Mouse (Mus musculus): Measurements from ENCODE around the gene Wnk4. TPM values are rescaled to one million over a fixed set of nuclear protein-coding genes. Genes with fewer than 3 reads are reported as not detected.

The Wnk4 gene
- polyA plus RNA-seq, 1 experiment from 2014 or later = 2.2 TPM

- TF ChIP-seq CTCF (IDR thresholded peaks at IDR 0.05; ENCODE audit: low read depth) (no peak), EP300 (IDR thresholded peaks at IDR 0.05; ENCODE audit: low read depth) (no peak)
- H3K27ac ChIP-seq (ENCODE audit: low read depth) = no peak overlapping the region
Measured at GRCm38 (mm10) chr11:101311083-101311482, 50.7 kb downstream of the Wnk4 start.

GRCm38 (mm10) chr11:101312150-101312549 is 51.8 kb downstream of the Wnk4 start:
- H3K4me1 ChIP-seq (ENCODE audit: insufficient read depth) = peaks cover 18% of the 10 kb centered on the region
- no peaks in the 10 kb centered on the region for H3K27me3 ChIP-seq (ENCODE audit: insufficient read depth, low read length)
- H3K36me3 ChIP-seq (replicated peaks; ENCODE audit: insufficient read depth, low read length) = no peaks in the 10 kb centered on the region
- ATAC-seq (no peak), DNase-seq (no peak)
- WGBS (ENCODE audit: insufficient replicate concordance) = 44% methylated on average over 3 of the region's 3 CpGs
- H3K4me2 ChIP-seq (ENCODE audit: low read depth, low read length) = no peak overlapping the region
- no peaks in the 10 kb centered on the region for H3K9me3 ChIP-seq (ENCODE audit: low read length)
- no peak for TF ChIP-seq EP300 (IDR thresholded peaks at IDR 0.05; ENCODE audit: low read depth)
- TF ChIP-seq CTCF (IDR thresholded peaks at IDR 0.05; ENCODE audit: low read depth) = no peak
- no peak overlapping the region for H3K27ac ChIP-seq (ENCODE audit: low read depth)
- H3K4me3 ChIP-seq (ENCODE audit: low read depth, low read length) = no peak overlapping the region
- H3K9ac ChIP-seq (replicated peaks) = no peak overlapping the region

More at GRCm38 (mm10) chr11:101311083-101311482, 50.7 kb downstream of the Wnk4 start:
- H3K9me3 ChIP-seq (ENCODE audit: low read length) = no peaks in the 10 kb centered on the region
- peaks cover 15% of the 10 kb centered on the region; the same call in 1 of the 2 replicates for H3K4me1 ChIP-seq (ENCODE audit: insufficient read depth)
- no peak for ATAC-seq
- no peaks in the 10 kb centered on the region for H3K36me3 ChIP-seq (replicated peaks; ENCODE audit: insufficient read depth, low read length)
- DNase-seq = no peak
- H3K9ac ChIP-seq (replicated peaks) = no peak overlapping the region
- no peak overlapping the region for H3K4me3 ChIP-seq (ENCODE audit: low read depth, low read length)
- no peaks in the 10 kb centered on the region for H3K27me3 ChIP-seq (ENCODE audit: insufficient read depth, low read length)
- H3K4me2 ChIP-seq (ENCODE audit: low read depth, low read length) = no peak overlapping the region
- 73% methylated on average over 3 of the region's 3 CpGs for WGBS (ENCODE audit: insufficient replicate concordance)

GRCm38 (mm10) chr11:101314567-101314966 is 54.2 kb downstream of the Wnk4 start:
- Histone ChIP-seq H3K36me3 (replicated peaks; ENCODE audit: insufficient read depth, low read length) (peaks cover 20% of the 10 kb centered on the region), H3K27ac (ENCODE audit: low read depth) (peak overlapping the region; percentile 92; the same call in 1 of the 2 replicates), H3K4me3 (ENCODE audit: low read depth, low read length) (no peak overlapping the region), H3K9me3 (ENCODE audit: low read length) (no peaks in the 10 kb centered on the region), H3K4me2 (ENCODE audit: low read depth, low read length) (0 out of 2 replicates have a peak overlapping the region, but pooled peaks have one; percentile 85), H3K27me3 (ENCODE audit: insufficient read depth, low read length) (no peaks in the 10 kb centered on the region), H3K4me1 (ENCODE audit: insufficient read depth) (peaks cover 24% of the 10 kb centered on the region), H3K9ac (replicated peaks) (no peak overlapping the region)
- DNase-seq (no peak), ATAC-seq (no peak)
- 97% methylated on average over 1 of the region's 1 CpGs for WGBS (ENCODE audit: insufficient replicate concordance)
- TF ChIP-seq EP300 (IDR thresholded peaks at IDR 0.05; ENCODE audit: low read depth) = no peak
- peak; percentile 13; the same call in 1 of the 2 replicates for TF ChIP-seq CTCF (IDR thresholded peaks at IDR 0.05; ENCODE audit: low read depth)

- Histone ChIP-seq H3K27ac (ENCODE audit: low read depth) (peak overlapping the region; percentile 92), H3K9ac (replicated peaks) (peak overlapping the region; percentile 91), H3K9me3 (ENCODE audit: low read length) (no peaks in the 10 kb centered on the region), H3K27me3 (ENCODE audit: insufficient read depth, low read length) (no peaks in the 10 kb centered on the region), H3K4me2 (ENCODE audit: low read depth, low read length) (peak overlapping the region; percentile 85), H3K36me3 (replicated peaks; ENCODE audit: insufficient read depth, low read length) (peaks cover 26% of the 10 kb centered on the region), H3K4me1 (ENCODE audit: insufficient read depth) (peaks cover 24% of the 10 kb centered on the region), H3K4me3 (ENCODE audit: low read depth, low read length) (peak overlapping the region; percentile 79)
- WGBS (ENCODE audit: insufficient replicate concordance) = 66% methylated on average over 8 of the region's 8 CpGs
- TF ChIP-seq EP300 (IDR thresholded peaks at IDR 0.05; ENCODE audit: low read depth) (no peak), CTCF (IDR thresholded peaks at IDR 0.05; ENCODE audit: low read depth) (no peak)
- DNase-seq (no peak), ATAC-seq (no peak)
Measured at GRCm38 (mm10) chr11:101315082-101315650, 54.8 kb downstream of the Wnk4 start.

GRCm38 (mm10) chr11:101315665-101316500 is 55.5 kb downstream of the Wnk4 start, which contains the start of gene Psme3:
TSS of gene Psme3 (plus strand) at chr11:101316213.
- no peak for TF ChIP-seq CTCF (IDR thresholded peaks at IDR 0.05; ENCODE audit: low read depth)
- TF ChIP-seq EP300 (IDR thresholded peaks at IDR 0.05; ENCODE audit: low read depth) = peak; percentile 100
- H3K9me3 ChIP-seq (ENCODE audit: low read length) = no peaks in the 10 kb centered on the region
- peak within 1 kb of the TSS; percentile 85 for H3K4me2 ChIP-seq (ENCODE audit: low read depth, low read length)
- peak within 1 kb of the TSS; percentile 92 for H3K27ac ChIP-seq (ENCODE audit: low read depth)
- DNase-seq = peak; percentile 95
- peak within 1 kb of the TSS; percentile 79 for H3K4me3 ChIP-seq (ENCODE audit: low read depth, low read length)
- peak; percentile 92 for ATAC-seq
- no peaks in the 10 kb centered on the region for H3K27me3 ChIP-seq (ENCODE audit: insufficient read depth, low read length)
- H3K9ac ChIP-seq (replicated peaks) = peak within 1 kb of the TSS; percentile 91
- under 1% methylated on average over 59 of the region's 62 CpGs for WGBS (ENCODE audit: insufficient replicate concordance)
- H3K36me3 ChIP-seq (replicated peaks; ENCODE audit: insufficient read depth, low read length) = peaks cover 34% of the 10 kb centered on the region
- peaks cover 24% of the 10 kb centered on the region for H3K4me1 ChIP-seq (ENCODE audit: insufficient read depth)

- peak overlapping the region; percentile 79 for H3K4me3 ChIP-seq (ENCODE audit: low read depth, low read length)
- H3K27ac ChIP-seq (ENCODE audit: low read depth) = peak overlapping the region; percentile 92
- peak; percentile 43 for ATAC-seq
- WGBS (ENCODE audit: insufficient replicate concordance) = under 1% methylated on average over 17 of the region's 17 CpGs
- peaks cover 40% of the 10 kb centered on the region for H3K36me3 ChIP-seq (replicated peaks; ENCODE audit: insufficient read depth, low read length)
- TF ChIP-seq EP300 (IDR thresholded peaks at IDR 0.05; ENCODE audit: low read depth) = no peak
- TF ChIP-seq CTCF (IDR thresholded peaks at IDR 0.05; ENCODE audit: low read depth) = no peak
- peak overlapping the region; percentile 91 for H3K9ac ChIP-seq (replicated peaks)
- DNase-seq = peak; percentile 77
- H3K4me2 ChIP-seq (ENCODE audit: low read depth, low read length) = peak overlapping the region; percentile 85
- H3K4me1 ChIP-seq (ENCODE audit: insufficient read depth) = peaks cover 24% of the 10 kb centered on the region
- no peaks in the 10 kb centered on the region for H3K9me3 ChIP-seq (ENCODE audit: low read length)
- no peaks in the 10 kb centered on the region for H3K27me3 ChIP-seq (ENCODE audit: insufficient read depth, low read length)
Measured at GRCm38 (mm10) chr11:101316501-101316917, 56.1 kb downstream of the Wnk4 start.

All from liver, postnatal 0 days (tissue).